Mouse (Mus musculus): Measurements from ENCODE around the gene Gstm7. TPM values are rescaled to one million over a fixed set of nuclear protein-coding genes. Genes with fewer than 3 reads are reported as not detected.

Gene Gstm7
- polyA plus RNA-seq (2012; rRNA removed; ENCODE audit: low replicate concordance): 17.0 and 213 TPM in 2 replicates

GRCm38 (mm10) chr3:107931670-107932069 lies at the start of gene Gstm7:
Gene Gstm7, minus strand, starts transcription at chr3:107931817.

GRCm38 (mm10) chr3:107968724-107969395 lies 37.2 kb upstream of the Gstm7 start, which contains the start of gene Gstm3:
Gene Gstm3, minus strand, starts transcription at chr3:107969283.

GRCm38 (mm10) chr3:107943239-107943990 lies 11.8 kb upstream of the Gstm7 start, which contains the start of gene Gstm6:
Gene Gstm6, minus strand, starts transcription at chr3:107943749.

GRCm38 (mm10) chr3:107895720-107896569 lies 35.7 kb downstream of the Gstm7 start, which contains the start of gene Gstm5:
Gene Gstm5, plus strand, starts transcription at chr3:107895821.

GRCm38 (mm10) chr3:107877005-107877404 lies 54.6 kb downstream of the Gstm7 start, which contains the start of gene Eps8l3:
Gene Eps8l3, plus strand, starts transcription at chr3:107877229.

Other genes with a start within 250 kb of the Gstm7 start
- gene Ahcyl1, start 235.3 kb downstream of the Gstm7 start, polyA plus RNA-seq (2012; rRNA removed; ENCODE audit: low replicate concordance): 76.6 and 87.5 TPM in 2 replicates
- 38.3 and 43.2 TPM in 2 replicates for gene Csf1, start 171.3 kb downstream of the Gstm7 start, polyA plus RNA-seq (2012; rRNA removed; ENCODE audit: low replicate concordance)
- gene Eps8l3, start 54.6 kb downstream of the Gstm7 start, polyA plus RNA-seq (2012; rRNA removed; ENCODE audit: low replicate concordance): 0.08 TPM in 1 of 2 replicates, not detected in the other
- 53.6 and 82.3 TPM in 2 replicates for gene Gstm5, start 36.0 kb downstream of the Gstm7 start, polyA plus RNA-seq (2012; rRNA removed; ENCODE audit: low replicate concordance)
- 2.5 and 5.5 TPM in 2 replicates for gene Gstm6, start 11.9 kb upstream of the Gstm7 start, polyA plus RNA-seq (2012; rRNA removed; ENCODE audit: low replicate concordance)
- gene Gstm3, start 37.5 kb upstream of the Gstm7 start, polyA plus RNA-seq (2012; rRNA removed; ENCODE audit: low replicate concordance): not detected in 2 replicates
- 306 and 436 TPM in 2 replicates for gene Gstm2, start 54.6 kb upstream of the Gstm7 start, polyA plus RNA-seq (2012; rRNA removed; ENCODE audit: low replicate concordance)
- gene Gstm1, start 86.2 kb upstream of the Gstm7 start, polyA plus RNA-seq (2012; rRNA removed; ENCODE audit: low replicate concordance): 822 and 1,255 TPM in 2 replicates
- 28.3 and 47.0 TPM in 2 replicates for gene Gstm4, start 113.1 kb upstream of the Gstm7 start, polyA plus RNA-seq (2012; rRNA removed; ENCODE audit: low replicate concordance)
- gene Ampd2, start 154.8 kb upstream of the Gstm7 start, polyA plus RNA-seq (2012; rRNA removed; ENCODE audit: low replicate concordance): 82.8 and 163 TPM in 2 replicates
- 0.16 and 0.91 TPM in 2 replicates for gene Gnat2, start 161.0 kb upstream of the Gstm7 start, polyA plus RNA-seq (2012; rRNA removed; ENCODE audit: low replicate concordance)
- 24.6 and 33.8 TPM in 2 replicates for gene Gnai3, start 214.3 kb upstream of the Gstm7 start, polyA plus RNA-seq (2012; rRNA removed; ENCODE audit: low replicate concordance)
- not detected in 2 replicates for gene Gpr61, start 223.1 kb upstream of the Gstm7 start, polyA plus RNA-seq (2012; rRNA removed; ENCODE audit: low replicate concordance)

Measured in subcutaneous adipose tissue, adult 2 months (tissue).